Mouse (Mus musculus) liver, adult 10 weeks (tissue): Measurements from ENCODE around the gene Selplg. TPM values are rescaled to one million over a fixed set of nuclear protein-coding genes. Genes with fewer than 3 reads are reported as not detected.

ENCODE experiments used
- polyA plus RNA-seq: library from polyadenylated mRNA; stranded (reverse); fragments of 350-450 nt; fragmentation: Illumina TruSeq; extraction: RNeasy Lipid Tissue Mini Kit (QIAGEN cat#74804); gene quantifications from one replicate; pipeline ENCODE4 v1.2.3, GENCODE M21; 2014; ENCODE audit warnings: low read depth, low replicate concordance

The Selplg gene
- polyA plus RNA-seq: 0.40 TPM

DNA sequence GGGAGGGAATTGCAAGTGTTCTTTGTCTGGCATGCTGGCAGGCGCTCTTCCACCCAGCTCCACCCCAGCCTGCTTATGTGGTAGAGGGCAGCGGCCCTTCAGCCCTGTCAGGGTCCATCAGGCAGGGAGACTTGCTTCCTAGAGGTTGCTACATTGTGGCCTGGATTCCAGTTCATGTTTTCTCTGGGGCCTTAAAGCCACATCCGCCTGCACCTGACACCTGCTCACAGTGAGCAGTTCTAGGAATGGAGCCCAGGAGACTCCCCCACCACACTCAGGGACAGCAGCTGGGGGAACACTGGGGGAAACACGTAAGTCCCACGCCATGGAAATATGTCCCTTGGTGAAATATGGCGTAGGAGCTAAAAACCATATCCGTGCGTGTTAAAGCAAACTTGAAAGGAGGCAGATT lies at the start of gene Selplg:
Gene Selplg (minus strand): TSS at position 155 of the 412 bp plus-strand sequence.

DNA sequence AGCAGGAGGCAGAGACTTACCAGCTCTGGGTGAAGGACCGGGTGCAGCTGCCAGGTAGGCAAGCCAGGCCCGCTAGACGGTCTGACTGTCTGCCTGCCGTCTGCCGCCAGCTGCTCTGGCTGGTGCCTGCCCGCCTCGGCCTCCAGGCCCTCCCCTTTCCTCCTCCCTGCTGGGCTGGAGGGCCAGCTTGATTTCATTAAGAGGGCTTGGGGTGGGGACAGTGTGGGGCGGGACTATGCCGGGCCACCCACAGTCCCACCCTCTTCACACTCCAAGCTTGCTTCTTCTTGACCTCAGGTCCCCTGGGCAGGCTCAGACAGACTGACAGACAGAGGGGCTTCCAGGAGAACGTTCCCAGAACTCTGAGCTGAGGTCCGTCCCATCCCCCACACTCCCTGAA lies 32.2 kb downstream of the Selplg start, which contains the start of gene Tmem119:
Gene Tmem119 (minus strand): TSS at position 237 of the 400 bp plus-strand sequence.

DNA sequence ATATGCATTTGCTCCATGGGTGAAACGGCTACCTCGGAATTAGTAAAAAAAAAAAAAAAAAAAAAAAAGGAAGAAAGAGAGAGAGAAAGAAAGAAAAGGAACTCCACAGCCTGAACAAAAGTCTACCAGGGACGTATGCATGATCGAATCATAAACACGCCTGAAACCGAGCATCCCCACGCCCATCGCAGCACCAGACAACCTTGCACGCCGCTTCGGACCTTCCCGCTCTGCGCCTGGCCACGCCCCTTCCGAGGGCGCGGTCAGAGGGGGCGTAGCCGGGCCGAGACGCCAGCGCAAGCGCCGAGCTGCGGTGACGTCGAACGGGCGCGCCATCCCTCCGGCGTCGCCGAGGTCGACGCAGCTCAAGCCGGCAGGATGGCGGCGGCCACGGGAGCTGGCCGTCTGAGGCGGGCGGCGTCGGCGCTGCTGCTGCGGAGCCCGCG lies 60.0 kb downstream of the Selplg start, which contains the start of the genes Sart3 and Iscu:
Gene Sart3 (minus strand): TSS at position 61 of the 446 bp plus-strand sequence.
Gene Iscu (plus strand): TSS at position 299 of the 446 bp plus-strand sequence.

Other genes starting within 250 kb of the Selplg start
- 0.64 TPM for gene Cmklr1, start 182.2 kb downstream of the Selplg start, polyA plus RNA-seq
- not detected for gene 1700069L16Rik, start 107.9 kb downstream of the Selplg start, polyA plus RNA-seq
- 2.6 TPM for gene Ficd, start 96.8 kb downstream of the Selplg start, polyA plus RNA-seq
- gene Sart3, start 60.1 kb downstream of the Selplg start, polyA plus RNA-seq: 1.1 TPM
- 34.2 TPM for gene Iscu, start 59.9 kb downstream of the Selplg start, polyA plus RNA-seq
- not detected for gene Tmem119, start 32.1 kb downstream of the Selplg start, polyA plus RNA-seq
- 6.1 TPM for gene Coro1c, start 76.1 kb upstream of the Selplg start, polyA plus RNA-seq
- gene Ssh1, start 161.2 kb upstream of the Selplg start, polyA plus RNA-seq: 0.93 TPM
- gene Dao, start 171.1 kb upstream of the Selplg start, polyA plus RNA-seq: not detected
- 2.9 TPM for gene Usp30, start 232.8 kb upstream of the Selplg start, polyA plus RNA-seq